Mouse (Mus musculus): ENCODE measurements at regions not wholly inside any gene's neighbourhood (a gene's known extent, or its start where the extent isn't known, plus 50 kb on each side); places are given as distances from the start of the nearest gene placed in this dataset.
"Not testable (repeated sequence)": the region's sequence is repeated elsewhere in the genome, so short reads cannot be mapped to it uniquely, and the experiment has no call there.

DNA sequence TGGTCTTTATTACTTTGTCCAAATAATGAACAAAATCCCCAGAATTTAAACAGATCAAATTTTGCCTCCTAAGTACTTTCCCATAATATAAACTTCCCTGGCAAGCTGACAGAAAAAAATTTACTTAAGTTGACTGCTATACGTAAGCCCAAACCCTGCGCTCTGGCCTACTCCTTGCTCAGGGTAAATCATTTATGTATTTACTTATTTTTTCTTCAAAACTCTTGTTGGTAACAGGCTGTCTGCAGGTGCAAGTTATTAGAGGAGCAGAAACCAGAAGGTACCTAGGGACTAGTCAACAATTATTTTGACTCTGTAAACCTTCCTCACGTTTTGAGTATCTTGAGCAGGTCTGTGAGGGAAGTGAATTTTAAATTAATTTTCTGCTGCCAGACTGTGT lies 2615.7 kb downstream of the Poteg start:
- H3K4me3 ChIP-seq (ENCODE audit: low read depth, low read length): no peak overlapping the region
- H3K9ac ChIP-seq (replicated peaks): no peak overlapping the region
- no peaks in the 10 kb centered on the region for H3K36me3 ChIP-seq (replicated peaks; ENCODE audit: insufficient read depth, low read length)
- H3K4me2 ChIP-seq (ENCODE audit: low read depth, low read length): no peak overlapping the region
- H3K27ac ChIP-seq (ENCODE audit: low read depth): no peak overlapping the region
- no peaks in the 10 kb centered on the region for H3K27me3 ChIP-seq (ENCODE audit: insufficient read depth, low read length)
- TF ChIP-seq CTCF (IDR thresholded peaks at IDR 0.05; ENCODE audit: low read depth): no peak
- TF ChIP-seq EP300 (IDR thresholded peaks at IDR 0.05; ENCODE audit: low read depth): no peak
- H3K9me3 ChIP-seq (ENCODE audit: low read length): no peaks in the 10 kb centered on the region
- 72% methylated on average over 3 of the region's 3 CpGs for WGBS (ENCODE audit: insufficient replicate concordance)
- no peaks in the 10 kb centered on the region for H3K4me1 ChIP-seq (ENCODE audit: insufficient read depth)
- ATAC-seq (no peak), DNase-seq (no peak)

DNA sequence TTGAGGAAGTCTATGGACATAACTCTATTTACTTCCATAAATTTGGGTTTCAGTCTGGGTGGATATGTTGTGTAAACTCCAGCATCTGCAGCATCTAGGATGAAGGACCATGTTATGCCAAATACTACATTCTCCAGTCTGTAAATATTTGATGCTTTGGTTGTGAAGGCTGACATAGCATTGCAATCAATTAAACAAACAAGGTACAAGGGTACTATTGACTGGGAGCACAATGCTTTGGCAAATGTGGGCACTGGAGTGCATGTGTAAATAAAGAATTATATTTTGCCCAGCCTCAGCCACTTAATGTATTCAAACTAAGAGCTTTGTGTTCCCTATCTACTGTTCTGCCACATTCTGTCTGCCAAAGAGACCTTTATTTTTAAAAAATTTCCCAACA lies 2630.3 kb downstream of the Poteg start:
- TF ChIP-seq EP300 (IDR thresholded peaks at IDR 0.05; ENCODE audit: low read depth) (no peak), CTCF (IDR thresholded peaks at IDR 0.05; ENCODE audit: low read depth) (no peak)
- Histone ChIP-seq H3K4me2 (ENCODE audit: low read depth, low read length) (no peak overlapping the region), H3K27ac (ENCODE audit: low read depth) (no peak overlapping the region), H3K9ac (replicated peaks) (no peak overlapping the region), H3K27me3 (ENCODE audit: insufficient read depth, low read length) (no peaks in the 10 kb centered on the region), H3K36me3 (replicated peaks; ENCODE audit: insufficient read depth, low read length) (no peaks in the 10 kb centered on the region), H3K9me3 (ENCODE audit: low read length) (no peaks in the 10 kb centered on the region), H3K4me1 (ENCODE audit: insufficient read depth) (no peaks in the 10 kb centered on the region), H3K4me3 (ENCODE audit: low read depth, low read length) (no peak overlapping the region)
- DNase-seq (no peak), ATAC-seq (peak; percentile 75)

DNA sequence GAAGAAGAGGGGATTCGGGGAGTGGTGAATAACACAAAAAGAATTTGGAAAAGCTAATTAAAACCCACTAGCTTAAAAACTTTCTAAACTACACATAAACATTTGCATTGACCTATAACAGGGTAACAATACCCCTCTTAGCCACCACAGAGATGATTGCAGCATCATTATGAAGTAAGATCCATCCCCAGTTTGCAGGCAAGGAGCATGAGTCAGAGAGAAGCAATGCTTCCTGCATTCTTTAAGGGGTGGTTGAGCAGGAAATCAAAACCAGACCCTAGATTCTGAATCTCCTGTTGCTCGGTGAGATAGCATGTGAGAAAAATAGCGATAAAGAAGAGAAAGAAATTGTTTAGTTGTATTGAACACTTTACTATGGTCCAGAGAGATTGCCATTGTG lies 2680.3 kb downstream of the Poteg start:
- H3K4me1 ChIP-seq (ENCODE audit: insufficient read depth): no peaks in the 10 kb centered on the region
- 68% methylated on average over 3 of the region's 3 CpGs for WGBS (ENCODE audit: insufficient replicate concordance)
- no peaks in the 10 kb centered on the region for H3K9me3 ChIP-seq (ENCODE audit: low read length)
- TF ChIP-seq EP300 (IDR thresholded peaks at IDR 0.05; ENCODE audit: low read depth): no peak
- no peak for TF ChIP-seq CTCF (IDR thresholded peaks at IDR 0.05; ENCODE audit: low read depth)
- no peak overlapping the region for H3K27ac ChIP-seq (ENCODE audit: low read depth)
- no peaks in the 10 kb centered on the region for H3K36me3 ChIP-seq (replicated peaks; ENCODE audit: insufficient read depth, low read length)
- H3K27me3 ChIP-seq (ENCODE audit: insufficient read depth, low read length): no peaks in the 10 kb centered on the region
- H3K4me3 ChIP-seq (ENCODE audit: low read depth, low read length): no peak overlapping the region
- no peak overlapping the region for H3K9ac ChIP-seq (replicated peaks)
- no peak overlapping the region for H3K4me2 ChIP-seq (ENCODE audit: low read depth, low read length)
- ATAC-seq (no peak), DNase-seq (no peak)

DNA sequence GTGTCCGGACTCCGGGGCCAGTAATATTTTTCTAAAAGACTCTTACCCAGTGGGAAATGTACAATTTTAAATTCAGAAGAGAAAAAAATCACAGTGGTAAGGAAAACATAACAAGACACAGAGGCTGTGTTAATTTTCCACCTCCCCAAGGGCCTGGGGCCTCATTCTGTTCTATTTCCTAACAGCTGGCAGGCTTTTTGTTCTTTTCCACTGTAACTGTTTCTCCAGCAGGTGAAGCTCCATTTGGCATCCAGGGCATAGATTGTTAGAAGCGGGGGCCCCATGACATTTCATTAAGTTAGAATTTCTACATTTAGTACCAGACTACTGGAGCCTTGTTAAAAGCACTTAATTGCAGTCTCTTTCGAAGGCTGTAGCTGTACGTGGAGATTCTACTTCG lies 2687.5 kb downstream of the Poteg start:
- Histone ChIP-seq H3K27me3 (ENCODE audit: insufficient read depth, low read length) (no peaks in the 10 kb centered on the region), H3K4me3 (ENCODE audit: low read depth, low read length) (no peak overlapping the region), H3K9me3 (ENCODE audit: low read length) (no peaks in the 10 kb centered on the region; the same call in 1 of the 2 replicates), H3K36me3 (replicated peaks; ENCODE audit: insufficient read depth, low read length) (no peaks in the 10 kb centered on the region), H3K4me2 (ENCODE audit: low read depth, low read length) (no peak overlapping the region), H3K4me1 (ENCODE audit: insufficient read depth) (no peaks in the 10 kb centered on the region), H3K9ac (replicated peaks) (no peak overlapping the region), H3K27ac (ENCODE audit: low read depth) (no peak overlapping the region)
- TF ChIP-seq CTCF (IDR thresholded peaks at IDR 0.05; ENCODE audit: low read depth) (no peak), EP300 (IDR thresholded peaks at IDR 0.05; ENCODE audit: low read depth) (no peak)
- WGBS (ENCODE audit: insufficient replicate concordance): 84% methylated on average over 6 of the region's 6 CpGs
- ATAC-seq (no peak), DNase-seq (no peak)

DNA sequence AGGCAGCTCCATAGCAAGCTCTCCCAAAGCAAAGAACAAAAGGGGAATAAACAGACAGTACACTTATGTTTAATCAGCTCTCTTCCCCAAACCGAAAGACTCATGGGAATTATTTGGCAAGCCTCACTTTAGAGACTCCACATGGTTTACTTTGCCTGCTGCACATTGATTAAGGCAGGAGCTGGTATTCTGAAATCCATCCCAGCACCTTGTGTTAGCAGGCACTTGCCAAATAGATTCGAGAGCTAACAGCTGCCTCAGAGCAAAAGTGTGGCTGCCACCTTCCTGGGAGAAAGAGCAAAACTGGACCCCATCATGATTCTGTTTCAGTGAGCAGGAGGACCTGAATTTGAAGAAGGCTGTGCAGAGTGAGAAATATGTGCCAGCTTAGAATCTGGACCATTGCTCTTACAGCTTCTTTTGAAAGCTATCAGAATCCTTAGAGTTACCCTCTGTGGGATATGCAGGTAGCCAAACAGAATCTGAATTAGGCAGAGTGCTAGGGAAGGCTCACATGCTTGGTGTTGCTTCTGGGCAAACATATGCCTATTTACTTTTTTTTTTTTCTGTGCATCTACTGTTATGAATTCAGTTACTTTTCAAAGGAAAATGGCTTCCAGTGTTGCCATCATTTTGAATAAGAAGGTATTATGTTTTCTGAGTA lies 2703.8 kb downstream of the Poteg start:
- no peak overlapping the region for H3K27ac ChIP-seq (ENCODE audit: low read depth)
- ATAC-seq (no peak), DNase-seq (no peak)
- WGBS (ENCODE audit: insufficient replicate concordance): 50% methylated on average over 2 of the region's 2 CpGs
- H3K36me3 ChIP-seq (replicated peaks; ENCODE audit: insufficient read depth, low read length): no peaks in the 10 kb centered on the region
- H3K9me3 ChIP-seq (ENCODE audit: low read length): no peaks in the 10 kb centered on the region
- H3K4me2 ChIP-seq (ENCODE audit: low read depth, low read length): no peak overlapping the region
- H3K4me1 ChIP-seq (ENCODE audit: insufficient read depth): no peaks in the 10 kb centered on the region
- no peak overlapping the region for H3K9ac ChIP-seq (replicated peaks)
- no peak overlapping the region for H3K4me3 ChIP-seq (ENCODE audit: low read depth, low read length)
- H3K27me3 ChIP-seq (ENCODE audit: insufficient read depth, low read length): no peaks in the 10 kb centered on the region
- TF ChIP-seq CTCF (IDR thresholded peaks at IDR 0.05; ENCODE audit: low read depth) (no peak), EP300 (IDR thresholded peaks at IDR 0.05; ENCODE audit: low read depth) (no peak)

DNA sequence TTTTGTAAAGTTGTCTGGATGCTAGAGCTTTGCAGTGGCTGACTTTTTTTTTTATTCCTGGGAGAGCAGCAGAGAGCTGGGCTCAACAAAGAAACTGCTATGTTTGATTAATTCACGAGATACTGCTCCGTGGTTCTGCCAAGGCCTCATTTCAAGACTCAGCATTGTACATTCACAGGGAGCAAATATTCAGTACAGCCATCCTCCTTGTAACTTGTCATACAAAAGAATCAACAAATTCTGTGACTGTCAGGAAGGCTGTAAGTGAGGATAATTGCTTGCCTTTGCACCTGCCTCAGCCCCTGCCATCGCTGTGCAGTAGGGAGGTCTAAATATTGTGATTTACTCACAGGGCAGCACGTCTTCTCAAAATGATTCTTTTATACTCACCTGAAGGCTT lies 2705.5 kb downstream of the Poteg start:
- Histone ChIP-seq H3K27ac (ENCODE audit: low read depth) (no peak overlapping the region), H3K27me3 (ENCODE audit: insufficient read depth, low read length) (no peaks in the 10 kb centered on the region), H3K4me1 (ENCODE audit: insufficient read depth) (no peaks in the 10 kb centered on the region), H3K4me3 (ENCODE audit: low read depth, low read length) (no peak overlapping the region), H3K9me3 (ENCODE audit: low read length) (no peaks in the 10 kb centered on the region), H3K36me3 (replicated peaks; ENCODE audit: insufficient read depth, low read length) (no peaks in the 10 kb centered on the region), H3K9ac (replicated peaks) (no peak overlapping the region), H3K4me2 (ENCODE audit: low read depth, low read length) (no peak overlapping the region)
- WGBS (ENCODE audit: insufficient replicate concordance): 72% methylated on average over 4 of the region's 4 CpGs
- TF ChIP-seq CTCF (IDR thresholded peaks at IDR 0.05; ENCODE audit: low read depth) (no peak), EP300 (IDR thresholded peaks at IDR 0.05; ENCODE audit: low read depth) (no peak)
- no peak for DNase-seq
- ATAC-seq: no peak

DNA sequence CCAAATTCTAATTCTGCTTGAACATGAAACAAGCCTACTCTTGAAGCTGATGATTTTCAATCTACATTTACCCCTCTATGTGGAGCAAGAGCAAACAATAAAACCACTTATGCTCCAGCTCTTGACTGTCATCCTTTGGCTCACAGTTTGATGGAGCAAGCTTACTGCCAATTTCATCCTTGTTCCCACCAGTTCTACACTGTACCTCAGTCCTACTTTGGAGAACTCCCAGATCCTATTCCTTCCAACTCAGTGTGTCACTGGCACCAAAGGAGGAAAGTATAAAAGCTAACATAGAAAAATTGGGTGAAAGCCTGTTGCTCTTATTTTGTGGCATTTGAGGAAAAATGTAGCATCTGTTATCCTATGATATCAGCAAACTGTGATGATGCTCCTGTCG lies 2724.4 kb downstream of the Poteg start:
- no peak overlapping the region for H3K9ac ChIP-seq (replicated peaks)
- no peaks in the 10 kb centered on the region for H3K4me1 ChIP-seq (ENCODE audit: insufficient read depth)
- H3K4me3 ChIP-seq (ENCODE audit: low read depth, low read length): no peak overlapping the region
- no peaks in the 10 kb centered on the region for H3K27me3 ChIP-seq (ENCODE audit: insufficient read depth, low read length)
- no peak overlapping the region for H3K27ac ChIP-seq (ENCODE audit: low read depth)
- WGBS (ENCODE audit: insufficient replicate concordance): 46% methylated on average over 1 of the region's 1 CpGs
- H3K36me3 ChIP-seq (replicated peaks; ENCODE audit: insufficient read depth, low read length): no peaks in the 10 kb centered on the region
- H3K9me3 ChIP-seq (ENCODE audit: low read length): no peaks in the 10 kb centered on the region
- H3K4me2 ChIP-seq (ENCODE audit: low read depth, low read length): no peak overlapping the region
- TF ChIP-seq CTCF (IDR thresholded peaks at IDR 0.05; ENCODE audit: low read depth): no peak
- no peak for TF ChIP-seq EP300 (IDR thresholded peaks at IDR 0.05; ENCODE audit: low read depth)
- DNase-seq: no peak
- ATAC-seq: no peak

DNA sequence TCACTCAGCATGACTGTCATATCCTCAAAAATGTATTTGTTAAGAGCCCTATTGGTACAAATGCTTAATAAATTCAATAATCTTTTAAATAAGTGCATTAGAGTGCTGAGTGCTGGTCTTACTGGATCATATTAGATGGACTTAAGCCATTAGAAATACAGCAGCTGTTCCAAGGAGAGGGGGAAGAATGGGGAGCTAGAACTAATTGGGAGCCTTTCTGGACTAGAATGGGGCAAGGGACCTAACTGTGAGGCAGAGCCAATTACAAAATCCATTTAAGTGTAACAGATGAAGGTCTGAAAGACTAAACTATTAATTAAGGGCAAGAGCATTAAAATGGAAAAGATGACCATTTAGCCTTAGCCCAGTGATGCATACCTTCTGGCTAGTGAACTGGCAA lies 2755.3 kb downstream of the Poteg start:
- not testable (repeated sequence) for DNase-seq; H3K9me3 ChIP-seq (ENCODE audit: low read length); ATAC-seq; H3K36me3 ChIP-seq (replicated peaks; ENCODE audit: insufficient read depth, low read length); H3K27me3 ChIP-seq (ENCODE audit: insufficient read depth, low read length); H3K27ac ChIP-seq (ENCODE audit: low read depth); H3K9ac ChIP-seq (replicated peaks); H3K4me2 ChIP-seq (ENCODE audit: low read depth, low read length); H3K4me1 ChIP-seq (ENCODE audit: insufficient read depth); H3K4me3 ChIP-seq (ENCODE audit: low read depth, low read length)
